Mouse (Mus musculus) hindbrain, embryonic 15.5 days (tissue): ENCODE measurements around the gene Dnm1. TPM values are rescaled to one million over a fixed set of nuclear protein-coding genes. Genes with fewer than 3 reads are reported as not detected.
"Not testable (repeated sequence)": the region's sequence is repeated elsewhere in the genome, so short reads cannot be mapped to it uniquely, and the experiment has no call there.

Experiments
- ATAC-seq: fragments of 200-750 bp; cut with Nextera tagmentation; 2 replicates; pipeline ENCODE4 v1.8.0; 2017; ENCODE audit warnings: low read depth, moderate number of reproducible peaks, moderate TSS enrichment; ENCODE audit not compliant: low FRiP score
- H3K27ac ChIP-seq: fragments of 300-500 bp; sonication (generic); replicated peaks from 2 replicates; pipeline ENCODE4 v1.5.1; 2015; ENCODE audit warnings: mild to moderate bottlenecking, inconsistent platforms
- H3K27me3 ChIP-seq: fragments of 300-500 bp; sonication (generic); 2 replicates; pipeline ENCODE4 v1.6.1; 2015; ENCODE audit warnings: control low read depth, inconsistent platforms
- H3K36me3 ChIP-seq: fragments of 300-500 bp; sonication (generic); 2 replicates; pipeline ENCODE4 v1.6.1; 2015; ENCODE audit warnings: control low read depth, inconsistent platforms
- H3K4me1 ChIP-seq: fragments of 300-500 bp; sonication (generic); replicated peaks from 2 replicates; pipeline ENCODE4 v1.6.1; 2015; ENCODE audit warnings: control low read depth, inconsistent platforms
- H3K4me2 ChIP-seq: fragments of 300-500 bp; sonication (generic); 2 replicates; pipeline ENCODE4 v1.6.1; 2015; ENCODE audit warnings: moderate library complexity, mild to moderate bottlenecking, inconsistent platforms
- H3K4me3 ChIP-seq: fragments of 300-500 bp; sonication (generic); 2 replicates; pipeline ENCODE4 v1.5.1; 2015; ENCODE audit warnings: mild to moderate bottlenecking, inconsistent platforms
- H3K9ac ChIP-seq: fragments of 300-500 bp; sonication (generic); 2 replicates; pipeline ENCODE4 v1.6.1; 2015; ENCODE audit warnings: inconsistent platforms
- H3K9me3 ChIP-seq: fragments of 300-500 bp; sonication (generic); 2 replicates; pipeline ENCODE4 v1.6.1; 2016; ENCODE audit warnings: control low read depth, inconsistent platforms
- WGBS: fragments of 180-500 bp; shearing (Covaris S2); methylation state at CpG from one replicate; pipeline ENCODE4 v1.1.7; 2015; 5-methylcytosine and 5-hydroxymethylcytosine counted together
- polyA plus RNA-seq: library from polyadenylated mRNA; unstranded; fragments of >200 nt; fragmentation: Nextera tagmentation; extraction: Ambion mirVana; gene quantifications from 2 replicates; pipeline ENCODE4 v1.2.1, GENCODE M21; 2015

Gene Dnm1
- polyA plus RNA-seq, 1 experiment from 2014 or later, result 86.0 TPM

DNA sequence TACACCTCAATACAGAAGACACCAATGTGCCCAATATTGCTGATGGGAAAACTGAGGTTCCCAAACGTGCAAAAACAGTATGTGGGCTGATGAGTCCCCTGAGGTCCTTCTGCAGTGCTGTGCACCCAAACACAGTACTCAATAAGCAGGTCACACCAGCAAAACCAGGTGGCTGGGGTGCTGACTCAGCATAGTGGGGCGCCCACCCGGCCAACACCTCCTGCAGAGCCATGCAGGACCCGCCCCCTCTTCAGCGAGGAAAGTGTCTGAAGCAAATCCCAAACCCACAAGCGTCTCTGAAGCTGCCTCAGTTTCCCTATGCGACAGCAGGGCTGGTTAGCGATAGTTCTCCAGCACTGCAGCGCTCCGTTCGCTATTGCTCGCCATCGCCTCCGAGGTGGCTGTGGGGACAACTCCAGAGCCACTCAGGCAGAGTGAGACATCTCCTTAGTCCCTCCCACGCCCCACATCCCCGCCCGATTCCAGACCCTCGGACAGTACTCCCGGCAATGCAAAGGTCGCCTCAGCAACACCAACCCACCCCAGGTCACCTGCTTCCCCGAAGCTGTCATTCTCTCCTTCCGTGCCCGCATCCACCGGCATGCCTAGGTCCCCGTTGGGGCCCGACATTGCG lies 28.1 kb upstream of the Dnm1 start:
- Histone ChIP-seq H3K27ac (peak overlapping the region; percentile 63), H3K9me3 (no peaks in the 10 kb centered on the region), H3K27me3 (peaks cover 8% of the 10 kb centered on the region; the same call in 1 of the 2 replicates), H3K4me1 (peaks cover 11% of the 10 kb centered on the region), H3K9ac (peak overlapping the region; percentile 59), H3K4me2 (peak overlapping the region; percentile 85), H3K36me3 (peaks cover 30% of the 10 kb centered on the region), H3K4me3 (peak overlapping the region; percentile 64)
- WGBS, result 1% methylated on average over 27 of the region's 27 CpGs
- peak; percentile 72 for ATAC-seq

DNA sequence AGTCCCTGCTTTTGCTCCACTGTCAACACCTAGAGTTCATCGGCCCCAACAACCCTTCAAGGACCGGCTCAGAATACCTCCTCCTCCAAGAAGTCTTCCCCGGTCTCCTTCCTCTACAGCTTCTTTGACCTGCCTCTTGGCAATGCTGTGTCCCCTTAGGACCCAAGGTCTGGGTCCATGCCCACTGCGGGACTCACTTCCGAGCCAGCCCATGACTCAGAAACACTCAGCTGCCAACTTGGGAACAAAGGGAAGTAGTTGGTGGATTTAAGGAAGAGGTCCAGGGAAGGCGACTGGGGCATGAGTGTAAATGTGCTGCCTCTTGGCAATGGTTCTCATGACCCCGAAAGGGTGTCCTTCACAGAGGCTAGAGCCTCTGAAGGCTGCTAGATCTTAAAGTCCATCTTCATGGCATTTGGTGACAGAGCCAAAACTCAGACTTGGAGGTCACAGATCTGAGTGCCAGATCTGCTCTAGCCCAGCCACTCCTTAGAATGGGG lies 26.9 kb upstream of the Dnm1 start:
- H3K4me2 ChIP-seq, result peak overlapping the region; percentile 85; the same call in 1 of the 2 replicates
- no peak overlapping the region for H3K27ac ChIP-seq
- no peak overlapping the region for H3K4me3 ChIP-seq
- no peak for ATAC-seq
- H3K36me3 ChIP-seq, result peaks cover 42% of the 10 kb centered on the region
- no peaks in the 10 kb centered on the region for H3K9me3 ChIP-seq
- 87% methylated on average over 7 of the region's 7 CpGs for WGBS
- H3K9ac ChIP-seq, result no peak overlapping the region
- H3K4me1 ChIP-seq, result peaks cover 11% of the 10 kb centered on the region
- H3K27me3 ChIP-seq, result peaks cover 8% of the 10 kb centered on the region; the same call in 1 of the 2 replicates

DNA sequence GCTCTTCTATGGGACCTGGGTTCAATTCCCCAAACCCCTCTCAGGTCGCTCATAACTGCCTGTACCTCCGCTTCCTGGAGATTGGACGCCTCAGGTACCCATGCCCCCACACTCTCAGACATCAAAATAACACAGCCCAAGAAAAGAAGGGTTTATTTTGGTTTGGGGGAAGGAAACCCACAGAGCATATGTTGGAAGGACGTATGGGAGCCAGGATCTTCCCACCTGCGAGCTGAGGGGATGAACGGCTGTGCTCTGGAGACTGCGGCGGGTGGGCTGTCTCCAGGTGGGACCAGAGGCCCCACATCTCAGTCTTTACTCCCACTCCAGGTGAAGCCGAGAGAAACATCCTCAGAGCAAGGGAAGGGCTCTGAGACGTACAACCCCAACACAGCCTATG lies 23.8 kb upstream of the Dnm1 start:
- H3K4me2 ChIP-seq, result no peak overlapping the region
- no peaks in the 10 kb centered on the region for H3K27me3 ChIP-seq
- no peak overlapping the region for H3K4me3 ChIP-seq
- H3K36me3 ChIP-seq, result peaks cover 69% of the 10 kb centered on the region
- no peaks in the 10 kb centered on the region for H3K9me3 ChIP-seq
- 93% methylated on average over 10 of the region's 10 CpGs for WGBS
- H3K9ac ChIP-seq, result no peak overlapping the region
- no peak overlapping the region for H3K27ac ChIP-seq
- H3K4me1 ChIP-seq, result peaks cover 11% of the 10 kb centered on the region
- ATAC-seq, result no peak

DNA sequence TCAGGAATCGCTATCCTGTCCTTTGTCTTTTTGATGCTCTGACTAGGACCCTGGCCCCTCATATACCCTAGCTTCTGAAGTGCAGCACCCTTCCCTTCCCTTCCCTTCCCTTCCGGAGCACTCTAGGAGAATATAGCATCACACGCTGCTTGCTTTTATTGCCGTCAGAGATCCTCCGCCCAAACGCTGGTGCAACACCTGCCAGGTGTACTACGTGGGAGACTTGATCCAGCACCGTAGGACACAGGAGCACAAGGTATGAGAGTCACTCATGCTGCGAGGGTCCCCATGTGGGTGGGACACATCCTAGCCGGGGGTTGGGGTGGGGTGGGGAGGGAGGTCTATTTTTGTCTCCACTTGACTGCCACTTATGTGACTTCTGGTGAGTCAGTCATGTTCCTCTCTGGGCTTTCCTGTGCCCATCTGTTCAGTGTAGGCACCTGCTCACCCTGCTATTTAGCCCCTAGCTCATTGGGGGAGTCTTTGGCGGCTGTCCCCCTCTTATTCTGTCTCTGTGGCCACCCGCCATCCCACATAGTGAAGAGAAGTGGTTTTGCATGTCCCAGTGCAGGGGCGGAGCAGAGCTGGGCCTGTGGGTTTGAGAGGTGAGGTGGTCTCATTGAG lies 22.3 kb upstream of the Dnm1 start:
- H3K4me2 ChIP-seq, result no peak overlapping the region
- 93% methylated on average over 13 of the region's 13 CpGs for WGBS
- peaks cover 2% of the 10 kb centered on the region for H3K4me1 ChIP-seq
- no peaks in the 10 kb centered on the region for H3K27me3 ChIP-seq
- H3K27ac ChIP-seq, result no peak overlapping the region
- H3K36me3 ChIP-seq, result peaks cover 84% of the 10 kb centered on the region
- no peaks in the 10 kb centered on the region for H3K9me3 ChIP-seq
- no peak overlapping the region for H3K9ac ChIP-seq
- H3K4me3 ChIP-seq, result no peak overlapping the region
- no peak for ATAC-seq

DNA sequence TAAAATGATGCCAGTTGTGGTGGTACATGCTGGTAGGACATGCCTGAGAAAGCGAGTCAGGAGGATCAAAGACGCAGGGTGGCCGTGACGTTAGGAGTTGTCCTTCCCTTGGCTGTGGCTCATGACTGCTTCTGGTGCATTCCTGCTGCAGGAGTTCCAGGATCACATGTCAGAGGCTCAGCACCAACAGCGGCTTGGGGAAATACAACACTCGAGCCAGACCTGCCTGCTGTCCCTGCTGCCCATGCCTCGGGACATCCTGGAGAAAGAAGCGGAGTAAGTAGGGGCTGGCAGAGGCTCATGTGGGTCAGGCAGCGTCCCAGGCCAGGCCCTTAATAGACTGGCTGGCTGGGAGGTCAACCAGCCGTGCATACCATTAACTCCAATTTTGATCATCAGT lies 21.1 kb upstream of the Dnm1 start:
- H3K36me3 ChIP-seq, result peaks cover 94% of the 10 kb centered on the region
- no peak overlapping the region for H3K9ac ChIP-seq
- WGBS, result 89% methylated on average over 10 of the region's 10 CpGs
- H3K27me3 ChIP-seq, result no peaks in the 10 kb centered on the region
- H3K4me3 ChIP-seq, result no peak overlapping the region
- H3K4me1 ChIP-seq, result no peaks in the 10 kb centered on the region
- no peak for ATAC-seq
- H3K27ac ChIP-seq, result no peak overlapping the region
- H3K9me3 ChIP-seq, result no peaks in the 10 kb centered on the region
- H3K4me2 ChIP-seq, result no peak overlapping the region

DNA sequence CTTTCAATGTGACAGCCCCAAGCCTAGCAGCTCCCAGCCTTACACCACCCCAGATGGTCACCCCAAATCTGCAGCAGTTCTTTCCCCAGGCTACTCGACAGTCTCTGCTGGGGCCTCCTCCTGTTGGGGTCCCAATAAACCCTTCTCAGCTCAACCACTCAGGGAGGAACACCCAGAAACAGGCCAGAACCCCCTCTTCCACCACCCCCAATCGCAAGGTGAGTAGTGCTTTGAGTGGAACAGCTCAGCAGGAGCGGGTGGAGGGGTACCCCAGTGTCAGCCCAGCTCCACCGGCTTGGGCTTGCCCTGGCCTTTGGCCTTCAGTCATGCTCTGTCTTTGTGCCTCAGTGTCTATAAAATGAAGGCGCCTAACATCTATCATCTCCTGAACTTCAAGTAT lies 14.2 kb upstream of the Dnm1 start:
- H3K4me3 ChIP-seq, result no peak overlapping the region
- H3K4me2 ChIP-seq, result no peak overlapping the region
- H3K27me3 ChIP-seq, result no peaks in the 10 kb centered on the region
- H3K36me3 ChIP-seq, result peaks cover 51% of the 10 kb centered on the region
- H3K27ac ChIP-seq, result no peak overlapping the region
- peaks cover 15% of the 10 kb centered on the region for H3K4me1 ChIP-seq
- 94% methylated on average over 5 of the region's 5 CpGs for WGBS
- H3K9me3 ChIP-seq, result no peaks in the 10 kb centered on the region
- H3K9ac ChIP-seq, result no peak overlapping the region
- ATAC-seq, result no peak

DNA sequence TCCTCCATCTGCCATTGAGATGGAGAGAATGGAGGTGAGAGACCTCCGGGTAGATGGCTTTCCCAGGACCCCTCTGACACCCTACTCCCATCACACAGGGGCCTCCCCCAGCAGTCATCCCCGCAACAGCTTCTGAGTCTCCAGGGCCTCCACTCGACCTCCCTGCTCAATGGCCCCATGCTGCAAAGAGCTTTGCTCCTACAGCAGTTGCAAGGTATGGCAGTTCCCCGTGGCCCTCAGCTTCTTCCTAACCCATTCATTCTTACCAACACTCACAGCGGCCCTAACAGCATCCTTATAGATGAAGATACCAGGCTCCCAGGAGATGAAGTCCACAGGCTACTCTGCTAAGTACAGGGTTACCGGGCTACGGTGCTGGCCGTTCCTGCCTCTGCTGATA lies 11.0 kb upstream of the Dnm1 start:
- H3K9ac ChIP-seq, result peak overlapping the region; percentile 65
- H3K4me2 ChIP-seq, result peak overlapping the region; percentile 70
- no peaks in the 10 kb centered on the region for H3K9me3 ChIP-seq
- H3K27ac ChIP-seq, result no peak overlapping the region
- peaks cover 29% of the 10 kb centered on the region for H3K4me1 ChIP-seq
- H3K27me3 ChIP-seq, result 0 out of 2 replicates have a peak, but pooled peaks cover 3% of the 10 kb centered on the region
- WGBS, result 91% methylated on average over 8 of the region's 8 CpGs
- ATAC-seq, result no peak
- peak overlapping the region; percentile 72 for H3K4me3 ChIP-seq
- peaks cover 19% of the 10 kb centered on the region for H3K36me3 ChIP-seq

DNA sequence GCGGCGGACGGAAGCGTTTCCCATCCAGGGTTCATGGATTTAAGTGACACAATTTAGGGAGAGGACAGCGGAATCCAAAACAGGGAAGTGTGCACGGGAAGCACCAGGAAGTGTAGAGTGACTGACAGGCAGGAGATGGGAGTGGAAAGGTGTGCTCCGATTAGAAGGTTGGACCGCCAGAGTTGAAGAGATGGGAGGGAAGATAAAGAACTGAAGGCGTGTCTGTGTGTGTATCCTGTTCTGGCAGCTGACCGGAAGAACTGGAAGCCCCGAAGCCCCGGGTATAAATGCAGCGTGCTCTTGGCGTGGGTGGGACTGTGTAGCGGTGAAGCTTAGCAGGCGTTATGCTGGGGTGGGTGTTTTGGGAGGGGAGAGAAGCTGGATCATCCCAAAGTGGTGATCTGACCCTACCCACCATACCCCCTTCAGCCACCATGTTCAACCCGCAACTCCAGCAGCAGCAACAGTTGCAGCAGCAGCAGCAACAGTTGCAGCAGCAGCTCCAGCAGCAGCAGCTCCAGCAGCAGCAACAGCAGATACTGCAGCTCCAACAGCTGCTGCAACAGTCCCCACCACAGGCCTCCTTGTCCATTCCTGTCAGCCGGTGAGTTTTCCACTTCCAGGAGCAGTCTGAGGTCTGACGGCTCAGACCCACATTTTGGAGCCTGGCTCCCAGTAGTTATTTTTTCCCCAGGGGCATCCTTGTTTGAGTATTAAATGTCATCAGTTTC lies 10.4 kb upstream of the Dnm1 start:
- Histone ChIP-seq H3K36me3 (peaks cover 17% of the 10 kb centered on the region), H3K9me3 (no peaks in the 10 kb centered on the region), H3K4me1 (peaks cover 29% of the 10 kb centered on the region), H3K4me2 (peak overlapping the region; percentile 70), H3K27ac (peak overlapping the region; percentile 82), H3K27me3 (0 out of 2 replicates have a peak, but pooled peaks cover 3% of the 10 kb centered on the region), H3K9ac (peak overlapping the region; percentile 65), H3K4me3 (peak overlapping the region; percentile 72)
- ATAC-seq, result peak; percentile 24
- WGBS, result 11% methylated on average over 19 of the region's 19 CpGs

DNA sequence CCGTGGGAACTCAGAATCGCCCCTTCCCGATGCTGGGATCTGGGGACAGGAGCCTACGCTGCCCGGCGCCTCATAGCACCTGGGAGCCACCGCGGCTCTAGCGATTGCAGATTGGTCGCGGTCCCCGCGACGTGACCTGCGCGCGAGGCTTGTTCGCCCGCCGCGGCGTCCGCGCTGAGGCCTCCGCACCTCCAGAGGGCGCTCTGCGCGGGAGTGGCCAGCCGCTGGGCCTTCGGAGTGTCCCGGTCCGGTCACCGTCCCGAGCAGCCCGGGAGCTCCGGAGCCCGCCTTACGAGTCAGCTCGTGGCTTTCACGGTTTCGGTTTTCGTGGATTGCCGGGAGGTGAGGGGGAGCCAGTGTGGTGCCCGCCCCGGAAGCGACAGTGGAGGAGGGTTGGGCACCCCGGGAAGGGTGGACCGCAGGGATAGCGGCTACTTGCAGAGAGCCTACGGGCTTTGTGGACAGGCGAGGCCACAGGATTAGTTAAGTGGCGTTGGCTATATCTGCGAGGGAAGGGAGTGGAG lies 9.7 kb upstream of the Dnm1 start:
- H3K4me3 ChIP-seq, result peak overlapping the region; percentile 72
- peaks cover 29% of the 10 kb centered on the region for H3K4me1 ChIP-seq
- 0 out of 2 replicates have a peak, but pooled peaks cover 3% of the 10 kb centered on the region for H3K27me3 ChIP-seq
- H3K36me3 ChIP-seq, result peaks cover 11% of the 10 kb centered on the region
- no peaks in the 10 kb centered on the region for H3K9me3 ChIP-seq
- under 1% methylated on average over 53 of the region's 53 CpGs for WGBS
- H3K27ac ChIP-seq, result peak overlapping the region; percentile 82
- peak overlapping the region; percentile 70 for H3K4me2 ChIP-seq
- peak; percentile 83 for ATAC-seq
- peak overlapping the region; percentile 65 for H3K9ac ChIP-seq

DNA sequence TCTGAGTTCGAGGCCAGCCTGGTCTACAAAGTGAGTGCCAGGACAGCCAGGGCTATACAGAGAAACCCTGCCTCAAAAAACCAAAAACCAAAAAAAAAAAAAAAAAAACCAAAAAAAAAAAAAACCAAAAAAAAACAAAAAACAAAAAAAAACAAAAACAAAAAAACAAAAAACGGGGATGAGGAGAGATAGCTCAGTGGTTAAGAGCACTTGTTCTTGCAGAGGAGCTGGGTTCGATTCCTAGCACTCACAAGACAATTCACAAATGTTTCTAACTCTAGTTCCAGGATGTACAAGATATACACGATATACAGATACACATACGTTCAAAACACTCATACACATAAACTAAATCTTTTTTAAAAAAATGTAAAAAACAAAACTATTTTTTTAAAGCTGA lies 9.1 kb upstream of the Dnm1 start:
- H3K9ac ChIP-seq, result peak overlapping the region; percentile 65
- peak overlapping the region; percentile 70 for H3K4me2 ChIP-seq
- H3K9me3 ChIP-seq, H3K27me3 ChIP-seq, H3K36me3 ChIP-seq, ATAC-seq: not testable (repeated sequence)
- H3K4me3 ChIP-seq, result peak overlapping the region; percentile 72
- H3K4me1 ChIP-seq, result peaks cover 29% of the 10 kb centered on the region
- 45% methylated on average over 5 of the region's 5 CpGs for WGBS
- H3K27ac ChIP-seq, result peak overlapping the region; percentile 82

DNA sequence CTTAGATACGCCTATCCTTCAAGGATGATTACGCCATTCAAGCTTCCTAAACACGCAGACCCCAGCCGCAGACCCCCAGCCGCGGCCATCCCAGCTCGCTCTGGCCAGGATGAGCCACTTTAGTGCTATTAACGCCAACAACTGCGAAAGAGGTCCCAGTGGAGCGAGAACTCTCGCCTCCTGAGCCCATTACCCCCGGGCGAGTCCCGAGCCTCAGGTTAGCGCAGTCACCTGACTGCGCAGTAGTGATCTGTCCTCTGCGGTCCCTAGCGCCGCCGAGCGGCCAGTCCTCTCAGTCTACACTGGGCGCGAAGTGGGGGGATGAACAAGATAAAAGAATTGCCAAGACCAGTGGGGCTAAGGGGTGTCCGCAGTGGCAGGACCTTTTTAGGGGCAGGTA lies 8.3 kb upstream of the Dnm1 start:
- 1% methylated on average over 24 of the region's 24 CpGs for WGBS
- ATAC-seq, result peak; percentile 42; the same call in 1 of the 2 replicates
- Histone ChIP-seq H3K4me2 (peak overlapping the region; percentile 65), H3K36me3 (peaks cover 3% of the 10 kb centered on the region; the same call in 1 of the 2 replicates), H3K4me3 (peak overlapping the region; percentile 36), H3K9me3 (no peaks in the 10 kb centered on the region), H3K27ac (no peak overlapping the region), H3K27me3 (0 out of 2 replicates have a peak, but pooled peaks cover 3% of the 10 kb centered on the region), H3K9ac (peak overlapping the region; percentile 36; the same call in 1 of the 2 replicates), H3K4me1 (peaks cover 29% of the 10 kb centered on the region)
